7 mouse cellular contexts compared by ENCODE assay signal in genomic region chr5:99728027-99728451, GRCm38 (mm10). TPM values are rescaled to one million over a fixed set of nuclear protein-coding genes. Genes with fewer than 3 reads are reported as not detected.
DNase-seq lines count a peak whose midpoint lies in the region; ATAC-seq and TF ChIP-seq lines count a peak whose summit lies in the region.

No protein-coding gene starts in this region.

- H3K36me3 ChIP-seq in thymus, adult 2 months (ENCODE audit: control insufficient read depth, insufficient read depth, low read length): no peaks in the 10 kb centered on the region
- no peaks in the 10 kb centered on the region for H3K36me3 ChIP-seq in embryonic facial prominence, embryonic 14.5 days (ENCODE audit: control insufficient read depth, insufficient read depth, low read length)
- no peaks in the 10 kb centered on the region for H3K36me3 ChIP-seq in hindbrain, embryonic 15.5 days
- no peaks in the 10 kb centered on the region for H3K36me3 ChIP-seq in limb, embryonic 15.5 days

- H3K4me2 ChIP-seq in embryonic facial prominence, embryonic 14.5 days (ENCODE audit: low read depth, low read length): peak overlapping the region; percentile 100
- peak overlapping the region; percentile 98 for H3K4me2 ChIP-seq in hindbrain, embryonic 15.5 days
- peak overlapping the region; percentile 99 for H3K4me2 ChIP-seq in limb, embryonic 15.5 days

- no peak overlapping the region for H3K4me3 ChIP-seq in thymus, adult 2 months (ENCODE audit: control insufficient read depth, insufficient read depth, low read length)
- peak overlapping the region; percentile 69 for H3K4me3 ChIP-seq in embryonic facial prominence, embryonic 14.5 days (ENCODE audit: low read depth, low read length)
- H3K4me3 ChIP-seq in hindbrain, embryonic 15.5 days: peak overlapping the region; percentile 69
- H3K4me3 ChIP-seq in limb, embryonic 15.5 days: peak overlapping the region; percentile 65

- no peak overlapping the region; the same call in 1 of the 2 replicates for H3K9ac ChIP-seq in embryonic facial prominence, embryonic 14.5 days (ENCODE audit: low read depth, low read length)
- peak overlapping the region; percentile 88 for H3K9ac ChIP-seq in hindbrain, embryonic 15.5 days
- H3K9ac ChIP-seq in limb, embryonic 15.5 days: no peak overlapping the region

- WGBS in thymus, adult 2 months: 3% methylated on average over 15 of the region's 15 CpGs
- WGBS in embryonic facial prominence, embryonic 14.5 days: 1% methylated on average over 15 of the region's 15 CpGs
- under 1% methylated on average over 15 of the region's 15 CpGs for WGBS in hindbrain, embryonic 15.5 days
- WGBS in limb, embryonic 15.5 days: under 1% methylated on average over 15 of the region's 15 CpGs

- 0 out of 2 replicates have a peak, but pooled peaks cover 3% of the 10 kb centered on the region for H3K4me1 ChIP-seq in thymus, adult 2 months (replicated peaks; ENCODE audit: control insufficient read depth, insufficient read depth, low read length)
- H3K4me1 ChIP-seq in embryonic facial prominence, embryonic 14.5 days (ENCODE audit: control insufficient read depth, insufficient read depth, low read length): 0 out of 2 replicates have a peak, but pooled peaks cover 7% of the 10 kb centered on the region
- peaks cover 32% of the 10 kb centered on the region for H3K4me1 ChIP-seq in hindbrain, embryonic 15.5 days (replicated peaks)
- peaks cover 16% of the 10 kb centered on the region for H3K4me1 ChIP-seq in limb, embryonic 15.5 days

- H3K9me3 ChIP-seq in embryonic facial prominence, embryonic 14.5 days (ENCODE audit: control insufficient read depth, low read length): no peaks in the 10 kb centered on the region
- H3K9me3 ChIP-seq in hindbrain, embryonic 15.5 days: no peaks in the 10 kb centered on the region
- H3K9me3 ChIP-seq in limb, embryonic 15.5 days: no peaks in the 10 kb centered on the region

- peaks cover 9% of the 10 kb centered on the region; the same call in 1 of the 2 replicates for H3K27me3 ChIP-seq in thymus, adult 2 months (ENCODE audit: control insufficient read depth, insufficient read depth, low read length)
- peaks cover 18% of the 10 kb centered on the region for H3K27me3 ChIP-seq in embryonic facial prominence, embryonic 14.5 days (replicated peaks; ENCODE audit: control insufficient read depth, insufficient read depth, low read length)
- H3K27me3 ChIP-seq in hindbrain, embryonic 15.5 days: peaks cover 7% of the 10 kb centered on the region; the same call in 1 of the 2 replicates
- H3K27me3 ChIP-seq in limb, embryonic 15.5 days: peaks cover 4% of the 10 kb centered on the region

- no peak for TF ChIP-seq POLR2A in thymus, adult 2 months (IDR thresholded peaks at IDR 0.05; ENCODE audit: control insufficient read depth, extremely low read depth, insufficient read depth, low read length, poor library complexity)

- ATAC-seq in embryonic facial prominence, embryonic 14.5 days (ENCODE audit: low read depth): 0 out of 2 replicates have a peak, but pooled peaks have one; percentile 5
- ATAC-seq in hindbrain, embryonic 15.5 days (ENCODE audit: low FRiP score, low read depth): peak; percentile 17; the same call in 1 of the 2 replicates
- no peak for ATAC-seq in limb, embryonic 15.5 days (ENCODE audit: insufficient number of reproducible peaks, low FRiP score, low TSS enrichment, low read depth)

- no peak for TF ChIP-seq CTCF in thymus, adult 2 months (IDR thresholded peaks at IDR 0.05; ENCODE audit: borderline replicate concordance, control insufficient read depth, extremely low read depth, insufficient read depth, low read length, poor library complexity)

- H3K27ac ChIP-seq in thymus, adult 2 months (ENCODE audit: control insufficient read depth, insufficient read depth, low read length): no peak overlapping the region
- H3K27ac ChIP-seq in embryonic facial prominence, embryonic 14.5 days (replicated peaks; ENCODE audit: low read depth, low read length): no peak overlapping the region
- H3K27ac ChIP-seq in hindbrain, embryonic 15.5 days (replicated peaks): peak overlapping the region; percentile 91
- no peak overlapping the region for H3K27ac ChIP-seq in limb, embryonic 15.5 days

- peak; percentile 1 for DNase-seq in thymus, postnatal 0 days (ENCODE audit: low spot score)
- DNase-seq in thymus, adult 2 months: no peak
- DNase-seq in embryonic facial prominence, embryonic 14.5 days (ENCODE audit: low spot score): peak; percentile 36
- DNase-seq in right cerebral cortex, adult 18-20 months: peak; percentile 32
- no peak for DNase-seq in urinary bladder, postnatal 14 days (ENCODE audit: low spot score)

RNA-seq across cellular contexts. Expression of gene Rasgef1b, which starts 0.8 kb away (rescaled TPM):
- 12.0 TPM in 2 replicates for polyA plus RNA-seq in thymus, postnatal 0 days (2015; fragmentation: Nextera tagmentation; extraction: Ambion mirVana)
- 4.5 and 5.5 TPM in 2 replicates for polyA plus RNA-seq in thymus, adult 2 months (2012; rRNA removed)
- 6.5 and 7.1 TPM in 2 replicates for polyA plus RNA-seq in embryonic facial prominence, embryonic 14.5 days (2014; fragmentation: Nextera tagmentation; extraction: Ambion mirVana)
- polyA plus RNA-seq in hindbrain, embryonic 15.5 days (2015; fragmentation: Nextera tagmentation; extraction: Ambion mirVana): 54.2 and 56.7 TPM in 2 replicates
- polyA plus RNA-seq in limb, embryonic 15.5 days (2015; fragmentation: Nextera tagmentation; extraction: Ambion mirVana): 8.6 and 8.8 TPM in 2 replicates

Comparison
In these comparisons a context has a peak if more than half of its experiments do, and no peak if none do; other contexts are left out.
1. DNase-seq: peak in thymus, postnatal 0 days (single experiment), embryonic facial prominence, embryonic 14.5 days (single experiment) and right cerebral cortex, adult 18-20 months (single experiment); none in thymus, adult 2 months (single experiment) and urinary bladder, postnatal 14 days (single experiment).
2. Peak in every context shown above with its lines, with median percentiles within 50 percentile points of each other: H3K4me2 ChIP-seq.